Mouse (Mus musculus): ENCODE results near the gene Fam69a.
"Not testable (repeated sequence)": the region's sequence is repeated elsewhere in the genome, so short reads cannot be mapped to it uniquely, and the experiment has no call there.

Fam69a gene

DNA sequence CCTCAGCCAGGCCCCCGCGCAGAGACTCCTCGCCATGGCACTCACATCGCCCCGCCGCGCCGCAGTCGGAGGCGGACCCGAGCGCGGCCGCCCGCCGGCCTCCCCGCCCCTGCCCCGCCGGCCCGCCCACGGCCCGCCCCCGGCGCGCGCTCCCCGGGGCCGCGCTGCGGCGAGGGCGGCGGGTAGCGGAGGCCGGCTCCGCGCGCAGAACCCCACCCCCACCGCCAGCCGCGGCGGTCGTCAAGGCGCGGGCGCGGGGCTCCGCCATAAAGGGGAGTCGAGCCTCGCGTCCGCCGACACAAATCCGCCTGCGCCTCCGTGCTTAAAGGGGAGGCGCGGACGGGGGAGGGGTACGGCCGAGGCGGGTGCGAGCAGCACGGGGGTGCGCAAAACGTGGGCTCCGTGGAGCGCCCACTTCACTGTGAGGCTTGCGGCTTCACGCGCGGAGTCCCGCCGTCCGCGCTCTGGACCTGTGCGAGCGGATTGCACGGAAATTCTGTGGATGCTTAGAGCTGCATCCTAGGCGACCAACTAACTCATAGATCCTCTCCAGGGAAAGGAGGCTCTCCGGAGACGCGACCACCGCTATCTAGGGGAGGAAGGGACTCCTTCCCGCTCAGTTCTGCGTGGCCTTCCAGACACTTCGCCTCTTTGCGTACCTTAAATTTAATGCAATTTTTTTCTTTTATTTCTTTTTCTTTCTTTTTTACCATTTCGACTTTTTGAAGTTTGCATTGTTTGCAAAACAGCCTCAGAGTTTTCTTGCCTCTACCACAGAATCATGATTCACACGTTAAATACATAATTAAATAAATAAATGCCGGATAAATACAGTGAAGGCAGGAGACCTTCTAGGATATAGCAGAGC is at the start of gene Fam69a:
TSS of gene Fam69a (minus strand) at position 119 of the 868 bp plus-strand sequence.
- peak; percentile 85 for DNase-seq

DNA sequence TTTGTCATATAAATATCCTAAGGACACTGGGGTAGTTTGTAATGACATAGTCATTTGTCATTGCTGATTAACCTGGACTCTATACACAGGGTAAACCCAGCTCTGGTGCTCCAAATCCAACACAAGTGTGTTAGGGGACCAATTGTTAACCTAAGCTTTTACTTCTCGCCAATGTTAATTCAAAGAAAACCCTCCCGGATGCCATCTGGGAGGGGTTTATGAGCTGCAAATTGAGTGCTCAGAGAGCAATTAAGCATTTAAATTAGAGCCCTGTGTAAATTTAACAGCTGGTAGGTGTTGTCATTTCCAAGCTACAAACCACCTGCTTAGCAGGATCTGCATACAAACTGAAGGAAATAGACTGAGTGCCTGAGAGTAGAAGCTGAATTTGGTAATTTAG is 48.6 kb upstream of the Fam69a start:
- DNase-seq: no peak

DNA sequence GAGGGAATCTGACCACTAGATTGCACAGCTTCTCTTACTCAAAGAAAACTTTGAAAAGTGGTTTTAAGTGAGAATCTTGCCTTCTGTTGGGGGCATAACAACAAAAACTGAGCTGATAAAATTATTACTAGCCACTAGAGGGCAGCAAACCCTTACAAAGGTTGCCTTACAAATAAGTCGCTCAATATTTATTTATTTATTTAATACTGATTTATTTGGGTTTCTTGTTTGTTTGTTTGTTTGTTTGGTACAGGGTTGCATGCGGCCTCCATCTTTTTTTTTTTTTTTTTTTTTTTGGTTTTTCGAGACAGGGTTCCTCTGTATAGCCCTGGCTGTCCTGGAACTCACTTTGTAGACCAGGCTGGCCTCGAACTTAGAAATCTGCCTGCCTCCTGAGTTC is 47.3 kb upstream of the Fam69a start:
- DNase-seq: no peak

GRCm38 (mm10) chr5:108031267-108031666 is 44.4 kb upstream of the Fam69a start:
- no peak for DNase-seq

DNA sequence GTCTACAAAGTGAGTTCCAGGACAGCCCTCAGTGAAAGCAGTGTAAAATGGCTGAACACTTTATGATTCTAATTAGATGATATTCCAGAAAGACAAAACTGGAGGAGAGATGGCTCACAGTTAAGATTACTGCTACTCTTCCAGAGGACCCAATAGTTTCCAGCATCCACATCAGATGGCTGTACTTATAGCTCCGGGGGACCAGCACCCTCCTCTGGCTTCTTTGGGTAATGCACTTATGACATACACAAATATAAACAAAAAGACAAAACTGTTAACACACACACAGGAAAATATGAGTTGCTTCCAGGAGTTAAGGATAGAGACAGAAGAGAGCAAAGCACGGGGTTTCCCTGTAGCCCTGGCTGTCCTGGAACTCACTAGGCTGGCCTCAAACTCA is 43.1 kb upstream of the Fam69a start:
- DNase-seq: no peak

GRCm38 (mm10) chr5:108028797-108029536 is 42.1 kb upstream of the Fam69a start:
- DNase-seq: not testable (repeated sequence)

GRCm38 (mm10) chr5:108028230-108028629 is 41.3 kb upstream of the Fam69a start:
- no peak for DNase-seq

- no peak for DNase-seq
These were observed 34.5 kb upstream of the Fam69a start for GRCm38 (mm10) chr5:108021346-108021745.

- no peak for DNase-seq
These were observed 32.5 kb upstream of the Fam69a start for GRCm38 (mm10) chr5:108019367-108019766.

DNA sequence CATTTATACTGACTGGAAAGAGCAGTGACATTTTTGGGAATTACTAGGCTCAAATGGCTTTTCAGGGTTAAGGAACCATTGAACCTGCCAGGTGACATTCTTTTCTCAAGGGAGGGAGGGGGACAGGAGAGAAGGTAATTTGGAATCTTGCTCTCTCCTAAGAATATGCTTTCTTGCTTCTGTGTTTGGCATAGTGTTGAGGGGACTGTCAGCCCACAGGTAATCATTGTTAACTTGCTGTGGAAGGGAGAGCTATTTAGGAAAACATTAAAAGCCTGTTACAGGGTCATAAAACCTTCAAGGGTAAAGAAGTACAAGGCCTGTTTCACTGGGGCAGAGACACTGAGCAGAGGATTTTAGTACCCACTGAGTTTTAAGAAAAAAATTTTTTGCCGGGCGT is 30.3 kb upstream of the Fam69a start:
- DNase-seq: no peak

GRCm38 (mm10) chr5:108015422-108015821 is 28.5 kb upstream of the Fam69a start:
- DNase-seq: no peak

GRCm38 (mm10) chr5:108014173-108014572 is 27.3 kb upstream of the Fam69a start:
- DNase-seq: no peak

DNA sequence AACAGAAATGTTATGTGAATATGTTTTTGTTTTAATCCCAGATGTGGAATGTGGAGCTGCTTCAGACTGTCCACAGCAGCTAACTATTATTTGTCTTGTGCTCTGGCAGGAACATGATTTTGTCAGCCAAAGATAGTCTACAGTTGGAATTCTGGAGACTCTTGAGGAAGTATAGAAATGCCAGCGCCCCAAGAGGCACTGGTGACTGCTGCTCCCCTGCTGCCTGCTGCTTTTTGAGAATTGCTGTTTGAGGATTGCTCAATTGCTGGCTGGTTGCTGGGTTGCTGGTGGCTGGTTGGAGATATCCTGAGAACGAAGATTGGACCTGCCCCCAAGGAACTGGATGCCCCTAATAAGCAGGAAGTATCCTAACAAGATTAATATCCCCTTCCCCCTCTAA is 22.8 kb upstream of the Fam69a start:
- no peak for DNase-seq

GRCm38 (mm10) chr5:108005134-108005533 is 18.2 kb upstream of the Fam69a start:
- DNase-seq: no peak

DNA sequence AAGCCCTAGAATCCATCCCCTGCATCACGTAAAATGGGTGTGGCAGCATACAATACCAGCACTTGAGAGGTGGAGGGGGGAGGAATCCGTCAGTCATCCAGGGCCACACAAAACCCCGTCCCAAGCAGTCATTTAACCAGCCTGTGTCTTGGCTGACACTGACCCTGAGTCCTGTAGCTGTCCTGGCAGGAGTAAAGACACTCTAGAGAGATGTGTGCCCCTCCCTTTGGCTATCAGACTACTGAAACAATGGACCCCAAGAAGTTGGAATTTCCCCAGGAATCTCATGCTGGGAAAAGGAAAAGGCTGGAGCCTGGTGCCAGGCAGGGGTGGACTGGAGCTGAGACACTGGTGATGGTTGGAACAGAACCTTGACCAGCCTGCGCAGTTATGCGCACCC is 15.8 kb upstream of the Fam69a start:
- DNase-seq: no peak

- peak; percentile 55 for DNase-seq
These were observed 14.1 kb upstream of the Fam69a start for GRCm38 (mm10) chr5:108000776-108001548.

DNA sequence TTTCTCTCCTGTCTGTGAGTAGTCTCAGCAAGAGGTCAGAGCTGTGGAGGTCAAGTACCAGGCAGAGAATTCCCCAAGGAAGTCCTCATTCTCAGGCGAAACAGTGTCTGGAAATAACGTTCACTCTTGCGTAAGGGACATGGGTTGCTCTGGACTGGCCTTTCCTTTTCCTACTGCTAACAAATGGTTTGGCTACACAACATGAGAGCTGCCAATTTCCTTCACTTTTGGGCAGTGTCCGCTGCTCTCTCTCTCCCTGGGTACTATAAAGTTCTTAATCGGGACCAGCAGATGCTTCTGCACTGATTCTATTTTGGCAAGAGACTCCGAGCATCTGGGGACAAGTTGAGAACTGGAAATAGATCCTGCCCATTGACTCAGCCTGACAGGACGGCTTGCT is 10.8 kb upstream of the Fam69a start:
- DNase-seq: no peak

- no peak for DNase-seq
These were observed 9.1 kb upstream of the Fam69a start for GRCm38 (mm10) chr5:107995936-107996335.

DNA sequence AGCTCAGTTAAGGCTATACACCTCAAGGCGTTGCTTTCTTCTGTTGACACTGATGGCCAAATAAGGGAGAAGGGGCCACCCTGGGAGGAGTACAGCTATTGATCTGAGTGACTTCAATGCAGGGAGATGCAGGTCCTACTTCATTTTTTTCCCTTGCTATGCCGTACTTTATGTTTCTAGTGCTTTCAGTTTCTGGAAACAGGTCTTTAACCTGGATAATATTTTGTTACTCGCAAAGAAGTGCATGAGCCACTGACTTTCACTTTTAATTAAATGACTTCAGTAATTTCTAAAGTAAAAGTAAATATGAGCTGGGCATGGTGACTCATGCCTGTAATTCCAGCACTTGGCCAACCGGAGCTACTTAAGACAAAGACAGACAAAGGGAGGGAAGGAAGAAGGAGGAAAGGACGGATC is 958 bp upstream of the Fam69a start:
- no peak for DNase-seq

- peak; percentile 63 for DNase-seq
These were observed 474 bp downstream of the Fam69a start for GRCm38 (mm10) chr5:107986255-107986966.

DNA sequence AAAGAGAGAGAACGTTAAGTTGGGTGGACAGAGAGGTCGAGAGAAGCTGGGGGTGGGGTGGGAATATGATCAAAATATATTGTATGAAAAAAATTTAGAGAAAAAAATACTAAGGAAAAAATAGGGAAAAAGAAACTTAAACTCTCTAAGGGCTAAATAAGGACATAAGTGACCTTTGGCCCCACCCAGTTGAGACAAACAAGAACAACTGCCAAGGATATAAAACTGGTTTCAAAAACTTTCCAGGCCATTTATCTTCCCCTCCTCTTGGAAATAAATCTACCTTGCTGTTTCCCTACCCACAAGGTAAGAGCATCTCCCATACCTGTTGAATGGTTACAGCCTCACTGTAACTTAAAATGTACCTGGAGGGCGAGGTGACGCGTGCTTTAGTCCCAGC is 2.9 kb downstream of the Fam69a start:
- no peak for DNase-seq

GRCm38 (mm10) chr5:107982016-107982415 is 4.9 kb downstream of the Fam69a start:
- no peak for DNase-seq

DNA sequence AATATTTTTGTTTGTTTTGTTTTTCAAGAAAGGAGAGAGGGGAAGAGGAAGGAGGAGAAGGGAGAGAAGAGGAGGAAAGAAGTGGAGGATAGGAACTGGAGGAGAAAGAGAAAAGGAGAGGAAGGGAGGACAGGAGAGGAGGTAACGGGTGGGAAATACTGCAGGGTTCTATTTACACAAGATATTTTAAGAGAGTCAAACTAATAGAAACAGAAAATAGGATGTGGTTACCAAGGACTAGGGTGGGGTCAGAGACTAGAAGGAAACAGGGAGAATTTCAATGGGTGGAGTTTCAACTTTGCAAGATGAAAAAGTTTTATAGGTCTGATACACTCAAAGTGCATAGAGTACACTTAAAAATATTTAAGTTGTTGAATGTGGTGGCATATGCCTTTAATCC is 7.0 kb downstream of the Fam69a start:
- DNase-seq: no peak
